Mouse (Mus musculus): Measurements from ENCODE around the gene Sae1. TPM values are rescaled to one million over a fixed set of nuclear protein-coding genes. Genes with fewer than 3 reads are reported as not detected.

Gene Sae1
- polyA plus RNA-seq, 1 experiment = 169 TPM

GRCm38 (mm10) chr7:16312672-16313311, 74.8 kb downstream of the Sae1 start:
- peak overlapping the region; percentile 94 for H3K4me2 ChIP-seq (ENCODE audit: low read depth)
- no peaks in the 10 kb centered on the region for H3K27me3 ChIP-seq (ENCODE audit: control insufficient read depth, insufficient read depth, insufficient read length)
- peak overlapping the region; percentile 96 for H3K4me3 ChIP-seq
- peak overlapping the region; percentile 95 for H3ac ChIP-seq (ENCODE audit: control insufficient read depth, insufficient read length)
- H3K79me2 ChIP-seq (ENCODE audit: control insufficient read depth, insufficient read depth) = peaks cover 23% of the 10 kb centered on the region
- peaks cover 12% of the 10 kb centered on the region for H3K36me3 ChIP-seq (ENCODE audit: control insufficient read depth, insufficient read depth)
- TF ChIP-seq MYOD1 (IDR thresholded peaks at IDR 0.05; ENCODE audit: control insufficient read depth in 1 of 3, insufficient read length in 2 of 3, low read depth in 2 of 3) (peak in 1 of 3 experiments; percentile 22), POLR2A (IDR thresholded peaks at IDR 0.05; ENCODE audit: insufficient read length, low read depth) (peak; percentile 77), SRF (IDR thresholded peaks at IDR 0.05; ENCODE audit: control insufficient read depth, insufficient read length, low read depth) (peak; percentile 77), USF1 (IDR thresholded peaks at IDR 0.05; ENCODE audit: low read depth) (peak; percentile 12), REST (IDR thresholded peaks at IDR 0.05; ENCODE audit: insufficient read depth, insufficient read length) (no peak), MYOG (IDR thresholded peaks at IDR 0.05; ENCODE audit: control insufficient read depth in 1 of 3, insufficient read depth in 1 of 3, insufficient read length in 2 of 3, low read depth in 2 of 3) (peak in 1 of 3 experiments; percentile 56), POLR2AphosphoS2 (IDR thresholded peaks at IDR 0.05; ENCODE audit: insufficient read length, low read depth) (no peak), CEBPB (IDR thresholded peaks at IDR 0.05; ENCODE audit: insufficient read depth, poor library complexity, severe bottlenecking) (no peak), TCF12 (IDR thresholded peaks at IDR 0.05; ENCODE audit: insufficient read depth, poor library complexity, severe bottlenecking) (peak; percentile 39)

GRCm38 (mm10) chr7:16312011-16312671, 75.5 kb downstream of the Sae1 start:
- Histone ChIP-seq H3K4me3 (peak overlapping the region; percentile 96), H3K27me3 (ENCODE audit: control insufficient read depth, insufficient read depth, insufficient read length) (no peaks in the 10 kb centered on the region), H3K79me2 (ENCODE audit: control insufficient read depth, insufficient read depth) (peaks cover 23% of the 10 kb centered on the region), H3ac (ENCODE audit: control insufficient read depth, insufficient read length) (peak overlapping the region; percentile 95), H3K36me3 (ENCODE audit: control insufficient read depth, insufficient read depth) (peaks cover 10% of the 10 kb centered on the region), H3K4me2 (ENCODE audit: low read depth) (peak overlapping the region; percentile 94)
- TF ChIP-seq MAX (IDR thresholded peaks at IDR 0.05; ENCODE audit: low read depth) (no peak), POLR2AphosphoS2 (IDR thresholded peaks at IDR 0.05; ENCODE audit: insufficient read length, low read depth) (peak; percentile 21), SRF (IDR thresholded peaks at IDR 0.05; ENCODE audit: control insufficient read depth, insufficient read length, low read depth) (no peak), POLR2A (IDR thresholded peaks at IDR 0.05; ENCODE audit: insufficient read length, low read depth) (peak; percentile 11), TCF12 (IDR thresholded peaks at IDR 0.05; ENCODE audit: insufficient read depth, poor library complexity, severe bottlenecking) (no peak), TCF3 (IDR thresholded peaks at IDR 0.05; ENCODE audit: insufficient read length, low read depth) (no peak), MYOD1 (IDR thresholded peaks at IDR 0.05; ENCODE audit: control insufficient read depth in 1 of 3, insufficient read length in 2 of 3, low read depth in 2 of 3) (peak in 2 of 3 experiments; percentile 26 to 64), REST (IDR thresholded peaks at IDR 0.05; ENCODE audit: insufficient read depth, insufficient read length) (no peak), MYOG (IDR thresholded peaks at IDR 0.05; ENCODE audit: control insufficient read depth in 1 of 3, insufficient read depth in 1 of 3, insufficient read length in 2 of 3, low read depth in 2 of 3) (peak in 2 of 3 experiments; percentile 12 to 68), E2F4 (IDR thresholded peaks at IDR 0.05; ENCODE audit: insufficient read depth) (no peak)

DNA sequence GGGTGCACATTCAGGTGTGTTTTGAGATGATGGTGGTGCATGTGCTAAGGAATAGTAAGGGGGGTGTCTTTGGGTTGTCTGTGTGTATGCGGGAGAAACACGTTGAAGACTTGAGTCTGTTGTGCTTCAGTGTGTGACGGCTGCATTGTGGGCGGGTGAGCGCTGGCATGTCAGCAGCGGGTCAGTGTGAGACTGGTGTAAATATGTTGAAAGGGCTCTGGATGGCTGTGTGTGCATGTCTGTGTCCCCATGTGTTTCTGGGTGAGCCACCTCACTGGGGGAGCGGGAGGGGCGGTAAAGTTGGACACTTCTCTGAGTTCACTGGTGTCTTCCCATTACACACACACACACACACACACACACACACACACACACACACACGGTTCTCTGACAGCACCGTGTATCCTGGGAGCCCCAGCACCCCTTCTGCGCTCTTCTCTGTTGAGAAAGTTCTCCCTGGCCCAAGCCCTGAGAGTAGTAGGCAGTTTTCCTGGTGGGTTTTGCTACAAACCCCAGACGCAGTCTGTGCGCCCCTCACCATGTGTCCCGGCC, 76.1 kb downstream of the Sae1 start:
- Histone ChIP-seq H3K36me3 (ENCODE audit: control insufficient read depth, insufficient read depth) (peaks cover 7% of the 10 kb centered on the region), H3K4me3 (peak overlapping the region; percentile 96), H3ac (ENCODE audit: control insufficient read depth, insufficient read length) (peak overlapping the region; percentile 95), H3K27me3 (ENCODE audit: control insufficient read depth, insufficient read depth, insufficient read length) (no peaks in the 10 kb centered on the region), H3K79me2 (ENCODE audit: control insufficient read depth, insufficient read depth) (peaks cover 23% of the 10 kb centered on the region), H3K4me2 (ENCODE audit: low read depth) (peak overlapping the region; percentile 80)
- TF ChIP-seq REST (IDR thresholded peaks at IDR 0.05; ENCODE audit: insufficient read depth, insufficient read length) (no peak), POLR2A (IDR thresholded peaks at IDR 0.05; ENCODE audit: insufficient read length, low read depth) (peak; percentile 72), USF1 (IDR thresholded peaks at IDR 0.05; ENCODE audit: low read depth) (no peak), CEBPB (IDR thresholded peaks at IDR 0.05; ENCODE audit: insufficient read depth, poor library complexity, severe bottlenecking) (no peak), SRF (IDR thresholded peaks at IDR 0.05; ENCODE audit: control insufficient read depth, insufficient read length, low read depth) (no peak), TCF3 (IDR thresholded peaks at IDR 0.05; ENCODE audit: insufficient read length, low read depth) (no peak), E2F4 (IDR thresholded peaks at IDR 0.05; ENCODE audit: insufficient read depth) (no peak), MYOD1 (IDR thresholded peaks at IDR 0.05; ENCODE audit: control insufficient read depth in 1 of 3, insufficient read length in 2 of 3, low read depth in 2 of 3) (no peak), MYOG (IDR thresholded peaks at IDR 0.05; ENCODE audit: control insufficient read depth in 1 of 3, insufficient read depth in 1 of 3, insufficient read length in 2 of 3, low read depth in 2 of 3) (no peak), MAX (IDR thresholded peaks at IDR 0.05; ENCODE audit: low read depth) (no peak), TCF12 (IDR thresholded peaks at IDR 0.05; ENCODE audit: insufficient read depth, poor library complexity, severe bottlenecking) (no peak), POLR2AphosphoS2 (IDR thresholded peaks at IDR 0.05; ENCODE audit: insufficient read length, low read depth) (peak; percentile 89)

- no peaks in the 10 kb centered on the region for H3K36me3 ChIP-seq (ENCODE audit: control insufficient read depth, insufficient read depth)
- TF ChIP-seq E2F4 (IDR thresholded peaks at IDR 0.05; ENCODE audit: insufficient read depth) (no peak), SRF (IDR thresholded peaks at IDR 0.05; ENCODE audit: control insufficient read depth, insufficient read length, low read depth) (no peak), POLR2AphosphoS2 (IDR thresholded peaks at IDR 0.05; ENCODE audit: insufficient read length, low read depth) (peak; percentile 67), MYOG (IDR thresholded peaks at IDR 0.05; ENCODE audit: control insufficient read depth in 1 of 3, insufficient read depth in 1 of 3, insufficient read length in 2 of 3, low read depth in 2 of 3) (peak in 1 of 3 experiments; percentile 25), MYOD1 (IDR thresholded peaks at IDR 0.05; ENCODE audit: control insufficient read depth in 1 of 3, insufficient read length in 2 of 3, low read depth in 2 of 3) (no peak), TCF12 (IDR thresholded peaks at IDR 0.05; ENCODE audit: insufficient read depth, poor library complexity, severe bottlenecking) (no peak), POLR2A (IDR thresholded peaks at IDR 0.05; ENCODE audit: insufficient read length, low read depth) (no peak), CEBPB (IDR thresholded peaks at IDR 0.05; ENCODE audit: insufficient read depth, poor library complexity, severe bottlenecking) (no peak), MAX (IDR thresholded peaks at IDR 0.05; ENCODE audit: low read depth) (peak; percentile 12), TCF3 (IDR thresholded peaks at IDR 0.05; ENCODE audit: insufficient read length, low read depth) (no peak), USF1 (IDR thresholded peaks at IDR 0.05; ENCODE audit: low read depth) (peak; percentile 88)
- H3K79me2 ChIP-seq (ENCODE audit: control insufficient read depth, insufficient read depth) = peaks cover 23% of the 10 kb centered on the region
- peak overlapping the region; percentile 96 for H3K4me3 ChIP-seq
- peak overlapping the region; percentile 80 for H3K4me2 ChIP-seq (ENCODE audit: low read depth)
- peak overlapping the region; percentile 95 for H3ac ChIP-seq (ENCODE audit: control insufficient read depth, insufficient read length)
- no peaks in the 10 kb centered on the region for H3K27me3 ChIP-seq (ENCODE audit: control insufficient read depth, insufficient read depth, insufficient read length)
Measured at GRCm38 (mm10) chr7:16310521-16311452, 76.8 kb downstream of the Sae1 start.
